In the genomic region with DNA sequence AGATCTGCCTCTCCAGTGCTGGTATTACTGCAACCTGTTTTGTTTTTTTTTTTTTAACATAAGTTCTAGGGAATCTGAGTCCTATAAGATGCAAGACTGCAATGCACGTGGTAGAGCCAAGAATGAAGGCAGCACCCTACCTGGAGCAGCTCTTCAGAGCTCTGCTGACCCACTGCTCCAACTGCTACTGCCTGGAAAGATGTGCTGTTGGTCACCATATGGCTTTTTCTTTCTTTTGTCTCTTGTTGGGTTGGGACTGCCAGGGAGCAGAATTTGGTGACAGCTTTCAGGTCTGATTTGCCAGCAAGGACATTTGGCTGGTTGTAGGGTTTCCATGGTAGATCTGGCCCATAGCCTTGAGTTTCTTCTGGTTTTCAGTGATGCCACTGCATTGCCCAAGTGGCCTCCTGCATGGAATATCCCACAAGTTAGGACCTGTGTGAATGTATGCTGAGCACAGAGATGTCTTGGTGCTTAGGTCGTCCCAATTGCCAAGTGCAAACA, we compare ENCODE assay signal across 14 mouse cellular contexts.
DNase-seq lines count a peak whose midpoint lies in the region.
"Had no signal": no experiment of that assay in that cellular context is flagged by ENCODE, and none has a peak within 500 bp of the region (broad histone marks: within the 10 kb centered on the region; RNA-seq: fewer than 3 reads in every experiment).

No protein-coding gene starts in this region.

- DNase-seq in layer of hippocampus, adult 11-12 months (ENCODE audit: low spot score) = peak; percentile 41
- DNase-seq in layer of hippocampus, postnatal 25 days (ENCODE audit: extremely low spot score in 1 of 2, low spot score in 1 of 2) = no peak
- DNase-seq in cerebellum, adult 11 months = peak; percentile 77
- DNase-seq in cerebellum, adult 9-11 months = peak; percentile 93
- peak; percentile 46 for DNase-seq in layer of hippocampus, adult 9-11 months
- no peak for DNase-seq in testis, postnatal 10 days (ENCODE audit: low spot score)
- no peak for DNase-seq in lung, postnatal 4 days
- DNase-seq in left cerebral cortex, postnatal 25 days (ENCODE audit: low spot score in 2 of 2) = no peak
- DNase-seq: adrenal gland, postnatal 36 days; gastrocnemius, postnatal 36 days; kidney, adult 2 months; kidney, postnatal 10 days; midbrain, embryonic 14.5 days; right cerebral cortex, postnatal 14 days had no signal

- intact Hi-C loops in left cerebral cortex, postnatal 25 days (cut with DNase I) = no loop called here

Comparison
In these comparisons a context has a peak if more than half of its experiments do, and no peak if none do; other contexts are left out.
1. DNase-seq: peak in layer of hippocampus, adult 11-12 months (single experiment), cerebellum, adult 11 months (single experiment), cerebellum, adult 9-11 months (single experiment) and layer of hippocampus, adult 9-11 months (single experiment); none in layer of hippocampus, postnatal 25 days (0 of 2), testis, postnatal 10 days (single experiment), lung, postnatal 4 days (0 of 2) and left cerebral cortex, postnatal 25 days (0 of 2).